Comparison of ENCODE assay signal across 8 mouse cellular contexts in the genomic region with DNA sequence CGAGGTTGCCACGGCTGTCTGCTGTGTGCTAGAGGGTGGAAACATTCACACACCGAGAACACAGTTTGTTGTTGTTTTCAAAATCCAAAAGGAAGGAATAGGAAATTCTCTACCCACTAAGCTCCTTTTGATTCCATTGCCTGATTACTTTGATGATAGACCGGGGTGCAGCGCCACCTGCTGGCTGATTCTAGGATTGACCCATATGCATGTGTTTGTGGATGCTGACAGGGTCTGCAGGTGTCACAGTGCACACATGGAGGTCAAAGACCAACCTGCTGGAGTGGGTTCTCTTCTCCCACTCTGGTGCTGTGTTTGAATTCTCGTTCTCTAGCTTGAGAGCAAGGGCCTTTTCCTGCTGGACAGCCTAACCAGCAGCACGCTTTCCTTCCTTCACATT. TPM values are rescaled to one million over a fixed set of nuclear protein-coding genes. Genes with fewer than 3 reads are reported as not detected.
DNase-seq lines count a peak whose midpoint lies in the region; ATAC-seq lines count a peak whose summit lies in the region.

No protein-coding gene starts in this region.

- no peaks in the 10 kb centered on the region for H3K36me3 ChIP-seq in hindbrain, embryonic 11.5 days (ENCODE audit: control insufficient read depth, insufficient read depth, low read length)
- H3K36me3 ChIP-seq in hindbrain, embryonic 12.5 days: no peaks in the 10 kb centered on the region
- H3K36me3 ChIP-seq in forebrain, embryonic 13.5 days (ENCODE audit: poor library complexity, severe bottlenecking): no peaks in the 10 kb centered on the region
- no peaks in the 10 kb centered on the region for H3K36me3 ChIP-seq in hindbrain, embryonic 15.5 days
- no peaks in the 10 kb centered on the region for H3K36me3 ChIP-seq in midbrain, embryonic 15.5 days (replicated peaks)

- no peak for ATAC-seq in hindbrain, embryonic 11.5 days (ENCODE audit: low FRiP score)
- no peak for ATAC-seq in hindbrain, embryonic 12.5 days (ENCODE audit: low FRiP score)
- ATAC-seq in forebrain, embryonic 13.5 days: peak; percentile 50
- ATAC-seq in hindbrain, embryonic 15.5 days (ENCODE audit: low FRiP score, low read depth): peak; percentile 34; the same call in 1 of the 2 replicates
- ATAC-seq in midbrain, embryonic 15.5 days (replicated peaks): 0 out of 2 replicates have a peak, but pooled peaks have one; percentile 33

- 36% methylated on average over 7 of the region's 7 CpGs for WGBS in hindbrain, embryonic 11.5 days
- WGBS in hindbrain, embryonic 12.5 days: 30% methylated on average over 7 of the region's 7 CpGs
- 34% methylated on average over 7 of the region's 7 CpGs for WGBS in forebrain, embryonic 13.5 days
- 33% methylated on average over 7 of the region's 7 CpGs for WGBS in hindbrain, embryonic 15.5 days
- WGBS in midbrain, embryonic 15.5 days: 32% methylated on average over 7 of the region's 7 CpGs

- no peak overlapping the region for H3K4me2 ChIP-seq in hindbrain, embryonic 11.5 days (replicated peaks; ENCODE audit: low read depth, low read length)
- H3K4me2 ChIP-seq in hindbrain, embryonic 12.5 days (replicated peaks): no peak overlapping the region
- no peak overlapping the region for H3K4me2 ChIP-seq in forebrain, embryonic 13.5 days
- no peak overlapping the region for H3K4me2 ChIP-seq in hindbrain, embryonic 15.5 days
- H3K4me2 ChIP-seq in midbrain, embryonic 15.5 days: no peak overlapping the region

- no peaks in the 10 kb centered on the region for H3K27me3 ChIP-seq in hindbrain, embryonic 11.5 days (ENCODE audit: control insufficient read depth, insufficient read depth, low read length)
- peaks cover 18% of the 10 kb centered on the region for H3K27me3 ChIP-seq in hindbrain, embryonic 12.5 days
- peaks cover 12% of the 10 kb centered on the region for H3K27me3 ChIP-seq in forebrain, embryonic 13.5 days
- H3K27me3 ChIP-seq in hindbrain, embryonic 15.5 days: 0 out of 2 replicates have a peak, but pooled peaks cover 3% of the 10 kb centered on the region
- H3K27me3 ChIP-seq in midbrain, embryonic 15.5 days (replicated peaks): no peaks in the 10 kb centered on the region; the same call in 1 of the 2 replicates

- no peak overlapping the region for H3K9ac ChIP-seq in hindbrain, embryonic 11.5 days (ENCODE audit: low read depth, low read length)
- no peak overlapping the region for H3K9ac ChIP-seq in hindbrain, embryonic 12.5 days
- H3K9ac ChIP-seq in forebrain, embryonic 13.5 days: no peak overlapping the region
- H3K9ac ChIP-seq in hindbrain, embryonic 15.5 days: no peak overlapping the region
- no peak overlapping the region for H3K9ac ChIP-seq in midbrain, embryonic 15.5 days

- no peak overlapping the region for H3K4me3 ChIP-seq in hindbrain, embryonic 11.5 days (ENCODE audit: low read depth, low read length)
- H3K4me3 ChIP-seq in hindbrain, embryonic 12.5 days: no peak overlapping the region
- no peak overlapping the region for H3K4me3 ChIP-seq in forebrain, embryonic 13.5 days
- no peak overlapping the region for H3K4me3 ChIP-seq in hindbrain, embryonic 15.5 days
- no peak overlapping the region for H3K4me3 ChIP-seq in midbrain, embryonic 15.5 days

- peak; percentile 89 for DNase-seq in hindbrain, embryonic 11.5 days (ENCODE audit: low spot score)
- DNase-seq in c-Kit-positive CD71-positive TER-119-negative erythroid progenitor cells, embryonic 14.5 days (ENCODE audit: low read depth): peak; percentile 57
- peak; percentile 45 to 95 for DNase-seq in left cerebral cortex, adult 8-10 months (ENCODE audit: low spot score in 2 of 2)
- peak; percentile 76 to 91 for DNase-seq in spleen, postnatal 4 days (ENCODE audit: low spot score in 2 of 2)

- H3K4me1 ChIP-seq in hindbrain, embryonic 11.5 days (replicated peaks; ENCODE audit: control insufficient read depth, insufficient read depth, low read length): no peaks in the 10 kb centered on the region
- H3K4me1 ChIP-seq in hindbrain, embryonic 12.5 days: peaks cover 7% of the 10 kb centered on the region; the same call in 1 of the 2 replicates
- peaks cover 8% of the 10 kb centered on the region for H3K4me1 ChIP-seq in forebrain, embryonic 13.5 days
- H3K4me1 ChIP-seq in hindbrain, embryonic 15.5 days (replicated peaks): peaks cover 8% of the 10 kb centered on the region
- H3K4me1 ChIP-seq in midbrain, embryonic 15.5 days: peaks cover 9% of the 10 kb centered on the region; the same call in 1 of the 2 replicates

- no peaks in the 10 kb centered on the region for H3K9me3 ChIP-seq in hindbrain, embryonic 11.5 days (ENCODE audit: control insufficient read depth, low read length)
- H3K9me3 ChIP-seq in hindbrain, embryonic 12.5 days (replicated peaks): no peaks in the 10 kb centered on the region
- no peaks in the 10 kb centered on the region for H3K9me3 ChIP-seq in forebrain, embryonic 13.5 days (replicated peaks)
- H3K9me3 ChIP-seq in hindbrain, embryonic 15.5 days: no peaks in the 10 kb centered on the region
- H3K9me3 ChIP-seq in midbrain, embryonic 15.5 days: no peaks in the 10 kb centered on the region

- H3K27ac ChIP-seq in hindbrain, embryonic 11.5 days (ENCODE audit: low read depth, low read length): no peak overlapping the region
- no peak overlapping the region for H3K27ac ChIP-seq in hindbrain, embryonic 12.5 days
- no peak overlapping the region for H3K27ac ChIP-seq in forebrain, embryonic 13.5 days
- H3K27ac ChIP-seq in hindbrain, embryonic 15.5 days (replicated peaks): no peak overlapping the region
- no peak overlapping the region for H3K27ac ChIP-seq in midbrain, embryonic 15.5 days

RNA-seq across cellular contexts. Expression of gene Tekt5, which starts 3.9 kb away (rescaled TPM):
- polyA plus RNA-seq in hindbrain, embryonic 11.5 days (2014; fragmentation: Nextera tagmentation; extraction: Ambion mirVana): 0.13 and 0.15 TPM in 2 replicates
- 0.75 and 0.91 TPM in 2 replicates for polyA plus RNA-seq in hindbrain, embryonic 12.5 days (2016; fragmentation: Nextera tagmentation; extraction: Ambion mirVana)
- polyA plus RNA-seq in forebrain, embryonic 13.5 days (2015; fragmentation: Nextera tagmentation; extraction: Ambion mirVana): 0.74 and 1.4 TPM in 2 replicates
- 17.9 and 18.2 TPM in 2 replicates for polyA plus RNA-seq in hindbrain, embryonic 15.5 days (2015; fragmentation: Nextera tagmentation; extraction: Ambion mirVana)
- total RNA-seq in left cerebral cortex, adult 8-10 months (2022): 10 to 100 TPM in 3 of 4 experiments, 1 to 10 TPM in 1; 9.8 to 11.5 (median 10.4) TPM
- polyA plus RNA-seq in midbrain, embryonic 15.5 days (2015; fragmentation: Nextera tagmentation; extraction: Ambion mirVana): 12.1 and 13.3 TPM in 2 replicates

RNA-seq across cellular contexts. Expression of gene Nubp1, which starts 12.6 kb away (rescaled TPM):
- 58.5 and 66.2 TPM in 2 replicates for polyA plus RNA-seq in hindbrain, embryonic 11.5 days (2014; fragmentation: Nextera tagmentation; extraction: Ambion mirVana)
- 50.7 and 57.6 TPM in 2 replicates for polyA plus RNA-seq in hindbrain, embryonic 12.5 days (2016; fragmentation: Nextera tagmentation; extraction: Ambion mirVana)
- 51.9 and 56.4 TPM in 2 replicates for polyA plus RNA-seq in forebrain, embryonic 13.5 days (2015; fragmentation: Nextera tagmentation; extraction: Ambion mirVana)
- polyA plus RNA-seq in hindbrain, embryonic 15.5 days (2015; fragmentation: Nextera tagmentation; extraction: Ambion mirVana): 45.5 and 48.2 TPM in 2 replicates
- 10 to 100 TPM; 13.3 to 15.9 (median 14.4) TPM for total RNA-seq in left cerebral cortex, adult 8-10 months (2022)
- 53.0 and 54.1 TPM in 2 replicates for polyA plus RNA-seq in midbrain, embryonic 15.5 days (2015; fragmentation: Nextera tagmentation; extraction: Ambion mirVana)

RNA-seq across cellular contexts. Expression of gene Tvp23a, which starts 48.0 kb away (rescaled TPM):
- 17.2 and 24.8 TPM in 2 replicates for polyA plus RNA-seq in hindbrain, embryonic 11.5 days (2014; fragmentation: Nextera tagmentation; extraction: Ambion mirVana)
- 34.1 TPM in 2 replicates for polyA plus RNA-seq in hindbrain, embryonic 12.5 days (2016; fragmentation: Nextera tagmentation; extraction: Ambion mirVana)
- polyA plus RNA-seq in forebrain, embryonic 13.5 days (2015; fragmentation: Nextera tagmentation; extraction: Ambion mirVana): 37.1 and 39.8 TPM in 2 replicates
- 46.6 and 49.7 TPM in 2 replicates for polyA plus RNA-seq in hindbrain, embryonic 15.5 days (2015; fragmentation: Nextera tagmentation; extraction: Ambion mirVana)
- 10 to 100 TPM; 26.6 to 29.9 (median 28.4) TPM for total RNA-seq in left cerebral cortex, adult 8-10 months (2022)
- 54.4 and 54.7 TPM in 2 replicates for polyA plus RNA-seq in midbrain, embryonic 15.5 days (2015; fragmentation: Nextera tagmentation; extraction: Ambion mirVana)

Comparison
In these comparisons a context has a peak if more than half of its experiments do, and no peak if none do; other contexts are left out.
1. ATAC-seq: peak in forebrain, embryonic 13.5 days (single experiment), hindbrain, embryonic 15.5 days (single experiment) and midbrain, embryonic 15.5 days (single experiment); none in hindbrain, embryonic 11.5 days (single experiment) and hindbrain, embryonic 12.5 days (single experiment).
2. Peak in every context shown above with its lines, with median percentiles within 50 percentile points of each other: DNase-seq.